Comparison of ENCODE assay signal across 33 mouse cellular contexts in the genomic region with DNA sequence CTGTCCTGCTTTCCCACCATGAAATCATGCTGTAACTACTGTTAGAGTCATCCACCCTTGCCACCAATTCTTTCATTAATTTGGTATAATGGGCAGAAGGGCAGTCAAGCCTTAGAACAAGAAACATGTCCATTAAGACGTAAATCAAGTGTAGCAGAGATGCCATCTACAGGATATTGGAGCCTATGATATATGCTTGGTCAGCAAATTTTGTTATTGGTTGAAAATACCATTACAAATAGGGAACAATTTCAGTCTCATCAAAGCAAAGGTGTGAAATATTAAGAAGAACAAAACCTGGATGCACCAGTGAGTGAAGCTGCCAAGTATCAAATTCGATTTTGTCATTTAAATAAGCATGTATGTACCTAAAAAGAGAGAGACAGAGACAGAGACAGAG.
"Had no signal": no experiment of that assay in that cellular context is flagged by ENCODE, and none has a peak within 500 bp of the region (broad histone marks: within the 10 kb centered on the region; RNA-seq: fewer than 3 reads in every experiment).

No protein-coding gene starts in this region.

- H3K4me2 ChIP-seq: heart, embryonic 12.5 days; heart, embryonic 13.5 days; heart, embryonic 15.5 days; hindbrain, embryonic 12.5 days; hindbrain, embryonic 13.5 days; hindbrain, embryonic 14.5 days; hindbrain, embryonic 15.5 days; intestine, embryonic 15.5 days; kidney, embryonic 15.5 days had no signal

- H3K4me3 ChIP-seq: heart, embryonic 12.5 days; heart, embryonic 13.5 days; heart, embryonic 15.5 days; hindbrain, embryonic 10.5 days; hindbrain, embryonic 12.5 days; hindbrain, embryonic 13.5 days; hindbrain, embryonic 15.5 days; intestine, embryonic 15.5 days; kidney, embryonic 15.5 days; layer of hippocampus, adult 2 months; left cerebral cortex, adult 2 months had no signal

- ATAC-seq: hindbrain, embryonic 16.5 days; hindbrain, postnatal 0 days; inflammation-experienced regulatory T-cells, adult 6 months; intestine, embryonic 15.5 days; intestine, embryonic 16.5 days; intestine, postnatal 0 days had no signal

- DNase-seq: heart, postnatal 10 days; heart, postnatal 14 days; heart, postnatal 36 days; heart, postnatal 4 days; kidney, adult 11 months; kidney, adult 18-20 months; kidney, adult 2 months; kidney, adult 8-10 months; kidney, adult 9 months; kidney, postnatal 10 days; kidney, postnatal 14 days; kidney, postnatal 25 days; kidney, postnatal 36 days; layer of hippocampus, adult 9-11 months; layer of hippocampus, postnatal 36 days had no signal

- H3K27ac ChIP-seq: heart, embryonic 13.5 days; heart, embryonic 15.5 days; hindbrain, embryonic 10.5 days; hindbrain, embryonic 12.5 days; hindbrain, embryonic 13.5 days; hindbrain, embryonic 14.5 days; hindbrain, embryonic 15.5 days; hindbrain, postnatal 0 days; intestine, embryonic 15.5 days; kidney, embryonic 15.5 days; kidney, postnatal 0 days; layer of hippocampus, adult 2 months; left cerebral cortex, adult 2 months had no signal

- H3K9me3 ChIP-seq: heart, embryonic 12.5 days; heart, embryonic 13.5 days; heart, embryonic 15.5 days; hindbrain, embryonic 10.5 days; hindbrain, embryonic 12.5 days; hindbrain, embryonic 13.5 days; hindbrain, embryonic 15.5 days; intestine, embryonic 15.5 days; kidney, embryonic 15.5 days had no signal

- H3K36me3 ChIP-seq: heart, embryonic 12.5 days; heart, embryonic 13.5 days; heart, embryonic 15.5 days; hindbrain, embryonic 10.5 days; hindbrain, embryonic 12.5 days; hindbrain, embryonic 13.5 days; hindbrain, embryonic 15.5 days; intestine, embryonic 15.5 days; kidney, embryonic 15.5 days had no signal

- H3K4me1 ChIP-seq: heart, embryonic 12.5 days; heart, embryonic 13.5 days; heart, embryonic 15.5 days; hindbrain, embryonic 10.5 days; hindbrain, embryonic 12.5 days; hindbrain, embryonic 13.5 days; hindbrain, embryonic 15.5 days; intestine, embryonic 15.5 days; kidney, embryonic 15.5 days had no signal

- H3K9ac ChIP-seq: heart, embryonic 12.5 days; heart, embryonic 13.5 days; heart, embryonic 15.5 days; hindbrain, embryonic 12.5 days; hindbrain, embryonic 13.5 days; hindbrain, embryonic 14.5 days; hindbrain, embryonic 15.5 days; intestine, embryonic 15.5 days; kidney, embryonic 15.5 days had no signal

- H3K27me3 ChIP-seq: heart, embryonic 12.5 days; heart, embryonic 13.5 days; heart, embryonic 15.5 days; hindbrain, embryonic 12.5 days; hindbrain, embryonic 13.5 days; hindbrain, embryonic 15.5 days; intestine, embryonic 15.5 days; kidney, embryonic 15.5 days had no signal
